Mouse (Mus musculus) cerebellum, adult 2 months (tissue): ENCODE data around the gene Zfp704.

Experiments
- CTCF ChIP-seq: fragments of 200-500 bp; IDR thresholded peaks from 2 replicates; pipeline ENCODE4 v1.5.1; 2011; ENCODE audit warnings: low read depth, mild to moderate bottlenecking, control low read depth, low read length, moderate library complexity, borderline replicate concordance; ENCODE audit not compliant: insufficient read depth
- POLR2A ChIP-seq: fragments of 200-500 bp; IDR thresholded peaks from 2 replicates; pipeline ENCODE4 v1.6.1; 2011; ENCODE audit warnings: low read length, control low read depth, borderline replicate concordance; ENCODE audit not compliant: insufficient read depth

DNA sequence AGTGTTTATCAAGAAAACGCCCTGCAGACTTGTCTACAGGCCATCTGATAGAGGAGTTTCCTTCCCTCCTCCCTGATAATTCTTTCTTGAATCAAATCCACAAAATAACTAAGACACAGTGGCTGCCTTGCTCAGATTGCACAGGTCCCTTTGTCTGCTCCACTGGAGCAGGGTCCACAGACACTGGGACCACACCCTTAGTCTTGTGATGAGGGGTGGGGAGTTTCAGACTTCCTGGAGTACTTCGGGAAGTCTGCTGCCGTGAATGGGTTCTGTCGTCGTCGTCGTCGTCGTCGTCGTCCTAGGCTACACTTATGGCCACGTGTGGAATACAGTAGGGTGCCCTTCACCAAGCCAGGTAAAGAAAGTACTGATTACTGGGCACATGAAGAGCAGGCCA, 4.8 kb upstream of the Zfp704 start:
- TF ChIP-seq CTCF (no peak), POLR2A (no peak)
